Mouse (Mus musculus) bone marrow macrophage, adult 2 months (primary cell): Measurements from ENCODE around the gene Mafg. TPM values are rescaled to one million over a fixed set of nuclear protein-coding genes. Genes with fewer than 3 reads are reported as not detected.

Experiments
- H3K27ac ChIP-seq: 2 replicates; pipeline ENCODE4 v1.5.1; 2012; ENCODE audit warnings: low read depth, low read length; ENCODE audit not compliant: insufficient read depth
- H3K4me1 ChIP-seq: 2 replicates; pipeline ENCODE4 v1.6.1; 2012; ENCODE audit warnings: low read length; ENCODE audit not compliant: control insufficient read depth, insufficient read depth
- H3K4me3 ChIP-seq: 2 replicates; pipeline ENCODE4 v1.5.1; 2012; ENCODE audit warnings: mild to moderate bottlenecking, low read length, moderate library complexity; ENCODE audit not compliant: insufficient read depth
- CTCF ChIP-seq: IDR thresholded peaks from 2 replicates; pipeline ENCODE4 v1.5.1; 2012; ENCODE audit warnings: low read depth, mild to moderate bottlenecking, low read length, moderate library complexity
- POLR2A ChIP-seq: IDR thresholded peaks from 2 replicates; pipeline ENCODE4 v1.6.1; 2012; ENCODE audit warnings: mild to moderate bottlenecking, low read depth, low read length, borderline replicate concordance
- polyA plus RNA-seq: library from polyadenylated mRNA; stranded (reverse); fragments of >200 nt; gene quantifications from 2 replicates; pipeline ENCODE4 v1.2.4, GENCODE M21; 2012; ENCODE audit not compliant: missing spikeins, insufficient read depth, insufficient read length

The Mafg gene
- polyA plus RNA-seq, 1 experiment: 77.5 TPM

DNA sequence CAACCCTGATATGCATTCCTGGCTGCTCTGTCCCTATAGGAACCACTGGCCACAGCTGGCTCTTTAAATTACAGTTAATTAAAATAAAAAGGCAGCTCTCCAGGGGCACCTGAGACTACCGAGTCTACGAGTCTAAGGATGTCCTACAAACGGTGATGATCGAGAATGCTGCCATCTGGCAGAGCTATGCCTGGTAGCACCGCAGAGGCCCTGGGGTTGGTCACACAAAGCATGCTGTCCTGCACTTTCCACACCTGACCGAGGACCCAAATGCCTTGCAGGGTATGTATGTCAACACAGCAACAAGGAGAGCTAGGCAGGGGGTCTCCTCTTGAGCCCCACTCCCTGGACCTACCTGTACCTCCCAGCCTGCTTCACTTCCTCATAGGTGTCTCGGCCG, 19.4 kb downstream of the Mafg start:
- peaks cover 17% of the 10 kb centered on the region for H3K4me1 ChIP-seq
- no peak overlapping the region for H3K4me3 ChIP-seq
- no peak for TF ChIP-seq CTCF
- H3K27ac ChIP-seq: no peak overlapping the region

GRCm38 (mm10) chr11:120613481-120613972, 19.9 kb downstream of the Mafg start:
- Histone ChIP-seq H3K4me1 (peaks cover 17% of the 10 kb centered on the region), H3K4me3 (no peak overlapping the region), H3K27ac (no peak overlapping the region)
- no peak for TF ChIP-seq CTCF

DNA sequence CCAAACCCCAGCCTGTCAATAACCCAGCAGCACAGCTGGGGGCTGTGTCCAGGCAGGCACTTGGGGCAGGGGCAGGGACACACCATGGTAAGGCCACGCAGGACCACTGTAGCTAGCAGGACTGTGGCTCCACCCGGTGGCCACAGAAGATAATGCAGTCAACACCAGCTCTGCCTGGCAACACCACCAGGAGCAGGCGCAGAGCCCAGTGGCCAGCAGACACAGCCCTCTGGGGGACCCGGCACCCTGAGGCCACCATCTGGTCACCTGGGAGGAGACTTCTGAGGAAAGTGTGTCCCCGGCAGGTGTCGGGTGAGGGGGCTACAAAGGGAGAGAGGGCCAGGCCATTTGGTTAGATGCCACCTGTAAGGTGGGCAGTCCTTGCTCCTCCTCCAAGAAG, 20.6 kb downstream of the Mafg start:
- TF ChIP-seq POLR2A: no peak
- peak; percentile 54 for TF ChIP-seq CTCF
- H3K4me1 ChIP-seq: peaks cover 15% of the 10 kb centered on the region
- no peak overlapping the region for H3K4me3 ChIP-seq
- H3K27ac ChIP-seq: no peak overlapping the region

- TF ChIP-seq POLR2A (no peak), CTCF (no peak)
- Histone ChIP-seq H3K4me3 (no peak overlapping the region), H3K27ac (no peak overlapping the region), H3K4me1 (peaks cover 6% of the 10 kb centered on the region)
Measured at GRCm38 (mm10) chr11:120610477-120611046, 22.8 kb downstream of the Mafg start.

GRCm38 (mm10) chr11:120609250-120609649, 24.1 kb downstream of the Mafg start:
- H3K4me1 ChIP-seq: no peaks in the 10 kb centered on the region; the same call in 1 of the 2 replicates
- H3K27ac ChIP-seq: no peak overlapping the region

GRCm38 (mm10) chr11:120608241-120609034, 25.0 kb downstream of the Mafg start, which contains the start of gene Npb:
TSS of gene Npb (plus strand) at chr11:120608477.
- Histone ChIP-seq H3K4me3 (no peak within 1 kb of the TSS), H3K4me1 (no peaks in the 10 kb centered on the region), H3K27ac (no peak within 1 kb of the TSS)
- TF ChIP-seq CTCF (no peak), POLR2A (no peak)

More at GRCm38 (mm10) chr11:120609250-120609649, 24.1 kb downstream of the Mafg start:
- H3K4me3 ChIP-seq: no peak overlapping the region
- TF ChIP-seq CTCF (no peak), POLR2A (no peak)

- TF ChIP-seq POLR2A (no peak), CTCF (no peak)
- Histone ChIP-seq H3K4me3 (no peak overlapping the region), H3K4me1 (no peaks in the 10 kb centered on the region), H3K27ac (no peak overlapping the region)
Measured at GRCm38 (mm10) chr11:120606764-120607163, 26.6 kb downstream of the Mafg start.

- Histone ChIP-seq H3K27ac (no peak overlapping the region), H3K4me3 (no peak overlapping the region), H3K4me1 (no peaks in the 10 kb centered on the region; the same call in 1 of the 2 replicates)
- TF ChIP-seq CTCF (no peak), POLR2A (no peak)
Measured at GRCm38 (mm10) chr11:120605667-120606066, 27.7 kb downstream of the Mafg start.

- H3K4me3 ChIP-seq: no peak overlapping the region
- TF ChIP-seq CTCF (no peak), POLR2A (no peak)
- no peak overlapping the region for H3K27ac ChIP-seq
- peaks cover 14% of the 10 kb centered on the region for H3K4me1 ChIP-seq
Measured at GRCm38 (mm10) chr11:120603545-120603944, 29.9 kb downstream of the Mafg start.

GRCm38 (mm10) chr11:120600716-120601115, 32.7 kb downstream of the Mafg start:
- H3K4me3 ChIP-seq: no peak overlapping the region
- peaks cover 23% of the 10 kb centered on the region for H3K4me1 ChIP-seq
- TF ChIP-seq POLR2A (no peak), CTCF (no peak)
- H3K27ac ChIP-seq: no peak overlapping the region
